Mouse (Mus musculus) lung, embryonic 16.5 days (tissue): ENCODE measurements at regions not wholly inside any gene's neighbourhood (a gene's known extent, or its start where the extent isn't known, plus 50 kb on each side); places are given as distances from the start of the nearest gene placed in this dataset.

ENCODE experiments used
- ATAC-seq: fragments of 200-750 bp; cut with Nextera tagmentation; 2 replicates; pipeline ENCODE4 v1.8.0; 2017; ENCODE audit warnings: low read depth, mild to moderate bottlenecking, moderate library complexity
- H3K27ac ChIP-seq: fragments of 300-500 bp; sonication (generic); 2 replicates; pipeline ENCODE4 v1.5.1; 2014; ENCODE audit warnings: mild to moderate bottlenecking, control low read depth, low read length
- H3K27me3 ChIP-seq: fragments of 300-500 bp; sonication (generic); 2 replicates; pipeline ENCODE4 v1.6.1; 2014; ENCODE audit warnings: low read depth, low read length, mixed read lengths; ENCODE audit not compliant: control insufficient read depth, insufficient read depth
- H3K36me3 ChIP-seq: fragments of 300-500 bp; sonication (generic); 2 replicates; pipeline ENCODE4 v1.6.1; 2014; ENCODE audit warnings: low read length; ENCODE audit not compliant: control insufficient read depth, insufficient read depth
- H3K4me1 ChIP-seq: fragments of 300-500 bp; sonication (generic); replicated peaks from 2 replicates; pipeline ENCODE4 v1.6.1; 2014; ENCODE audit warnings: low read length, mixed read lengths; ENCODE audit not compliant: control insufficient read depth, insufficient read depth
- H3K4me2 ChIP-seq: fragments of 300-500 bp; sonication (generic); 2 replicates; pipeline ENCODE4 v1.6.1; 2014; ENCODE audit warnings: low read depth, low read length, control low read depth
- H3K4me3 ChIP-seq: fragments of 300-500 bp; sonication (generic); 2 replicates; pipeline ENCODE4 v1.5.1; 2014; ENCODE audit warnings: mild to moderate bottlenecking, low read length, control low read depth
- H3K9ac ChIP-seq: fragments of 300-500 bp; sonication (generic); 2 replicates; pipeline ENCODE4 v1.6.1; 2014; ENCODE audit warnings: low read length, control low read depth
- H3K9me3 ChIP-seq: fragments of 300-500 bp; sonication (generic); 2 replicates; pipeline ENCODE4 v1.6.1; 2016; ENCODE audit warnings: low read length; ENCODE audit not compliant: control insufficient read depth
- WGBS: fragments of 180-500 bp; shearing (Covaris S2); extraction: QIAGEN DNeasy Blood & Tissue Kit; methylation state at CpG from one replicate; pipeline ENCODE4 v1.1.7; 2014; 5-methylcytosine and 5-hydroxymethylcytosine counted together

GRCm38 (mm10) chr19:30330792-30331191, 98.0 kb downstream of the Mbl2 start:
- Histone ChIP-seq H3K4me3 (no peak overlapping the region), H3K9me3 (no peaks in the 10 kb centered on the region), H3K27me3 (no peaks in the 10 kb centered on the region), H3K4me2 (no peak overlapping the region), H3K36me3 (no peaks in the 10 kb centered on the region), H3K9ac (no peak overlapping the region), H3K27ac (no peak overlapping the region), H3K4me1 (peaks cover 3% of the 10 kb centered on the region; the same call in 1 of the 2 replicates)
- no peak for ATAC-seq
- WGBS, result 77% methylated on average over 7 of the region's 7 CpGs

GRCm38 (mm10) chr19:30331850-30332249, 99.1 kb downstream of the Mbl2 start:
- no peak for ATAC-seq
- Histone ChIP-seq H3K9me3 (no peaks in the 10 kb centered on the region), H3K36me3 (no peaks in the 10 kb centered on the region), H3K4me1 (peaks cover 4% of the 10 kb centered on the region; the same call in 1 of the 2 replicates), H3K4me2 (no peak overlapping the region), H3K27ac (no peak overlapping the region), H3K4me3 (no peak overlapping the region), H3K9ac (no peak overlapping the region), H3K27me3 (no peaks in the 10 kb centered on the region)
- WGBS, result 35% methylated on average over 1 of the region's 1 CpGs

GRCm38 (mm10) chr19:30344401-30344800, 111.7 kb downstream of the Mbl2 start:
- H3K36me3 ChIP-seq, result no peaks in the 10 kb centered on the region
- H3K9me3 ChIP-seq, result no peaks in the 10 kb centered on the region
- WGBS, result 79% methylated on average over 5 of the region's 5 CpGs
- H3K4me3 ChIP-seq, result no peak overlapping the region
- no peak for ATAC-seq
- no peaks in the 10 kb centered on the region for H3K4me1 ChIP-seq
- no peak overlapping the region for H3K4me2 ChIP-seq
- H3K9ac ChIP-seq, result no peak overlapping the region
- no peak overlapping the region for H3K27ac ChIP-seq
- no peaks in the 10 kb centered on the region for H3K27me3 ChIP-seq

- Histone ChIP-seq H3K4me2 (no peak overlapping the region), H3K9me3 (no peaks in the 10 kb centered on the region), H3K36me3 (no peaks in the 10 kb centered on the region), H3K27ac (no peak overlapping the region), H3K27me3 (no peaks in the 10 kb centered on the region), H3K4me3 (no peak overlapping the region), H3K9ac (no peak overlapping the region), H3K4me1 (no peaks in the 10 kb centered on the region)
- no peak for ATAC-seq
- WGBS, result 77% methylated on average over 6 of the region's 6 CpGs
These were observed 116.2 kb downstream of the Mbl2 start for GRCm38 (mm10) chr19:30348924-30349323.

- no peaks in the 10 kb centered on the region for H3K9me3 ChIP-seq
- no peak for ATAC-seq
These were observed 122.2 kb downstream of the Mbl2 start for GRCm38 (mm10) chr19:30354981-30355380.

GRCm38 (mm10) chr19:30358961-30359360, 126.2 kb downstream of the Mbl2 start:
- no peaks in the 10 kb centered on the region for H3K36me3 ChIP-seq
- no peak for ATAC-seq
- no peaks in the 10 kb centered on the region for H3K4me1 ChIP-seq
- H3K4me2 ChIP-seq, result no peak overlapping the region
- no peaks in the 10 kb centered on the region for H3K27me3 ChIP-seq
- no peak overlapping the region for H3K27ac ChIP-seq
- 69% methylated on average over 6 of the region's 6 CpGs for WGBS
- H3K9ac ChIP-seq, result no peak overlapping the region
- H3K4me3 ChIP-seq, result no peak overlapping the region
- no peaks in the 10 kb centered on the region for H3K9me3 ChIP-seq

More at GRCm38 (mm10) chr19:30354981-30355380, 122.2 kb downstream of the Mbl2 start:
- no peaks in the 10 kb centered on the region for H3K4me1 ChIP-seq
- no peaks in the 10 kb centered on the region for H3K27me3 ChIP-seq
- 17% methylated on average over 4 of the region's 4 CpGs for WGBS
- no peaks in the 10 kb centered on the region for H3K36me3 ChIP-seq
- H3K27ac ChIP-seq, result no peak overlapping the region
- H3K4me3 ChIP-seq, result no peak overlapping the region
- H3K4me2 ChIP-seq, result no peak overlapping the region
- H3K9ac ChIP-seq, result no peak overlapping the region

GRCm38 (mm10) chr19:30371901-30372300, 139.2 kb downstream of the Mbl2 start:
- 0 out of 2 replicates have a peak, but pooled peaks have one; percentile 17 for ATAC-seq
- no peak overlapping the region for H3K4me3 ChIP-seq
- no peaks in the 10 kb centered on the region for H3K36me3 ChIP-seq
- H3K27me3 ChIP-seq, result no peaks in the 10 kb centered on the region
- no peaks in the 10 kb centered on the region for H3K4me1 ChIP-seq
- 35% methylated on average over 5 of the region's 5 CpGs for WGBS
- H3K9me3 ChIP-seq, result no peaks in the 10 kb centered on the region
- H3K4me2 ChIP-seq, result peak overlapping the region; percentile 9; the same call in 1 of the 2 replicates
- H3K27ac ChIP-seq, result peak overlapping the region; percentile 54
- no peak overlapping the region for H3K9ac ChIP-seq

GRCm38 (mm10) chr19:30379767-30380166, 147.0 kb downstream of the Mbl2 start:
- Histone ChIP-seq H3K36me3 (no peaks in the 10 kb centered on the region), H3K27me3 (no peaks in the 10 kb centered on the region), H3K4me3 (no peak overlapping the region), H3K9me3 (no peaks in the 10 kb centered on the region), H3K4me2 (no peak overlapping the region), H3K4me1 (no peaks in the 10 kb centered on the region), H3K9ac (no peak overlapping the region), H3K27ac (no peak overlapping the region)
- no peak for ATAC-seq
- WGBS, result 56% methylated on average over 6 of the region's 6 CpGs

- Histone ChIP-seq H3K4me3 (no peak overlapping the region), H3K27ac (no peak overlapping the region), H3K27me3 (no peaks in the 10 kb centered on the region), H3K4me1 (no peaks in the 10 kb centered on the region), H3K4me2 (peak overlapping the region; percentile 8; the same call in 1 of the 2 replicates), H3K9ac (no peak overlapping the region), H3K9me3 (no peaks in the 10 kb centered on the region), H3K36me3 (no peaks in the 10 kb centered on the region)
- ATAC-seq, result no peak
- WGBS, result 23% methylated on average over 6 of the region's 6 CpGs
These were observed 147.9 kb downstream of the Mbl2 start for GRCm38 (mm10) chr19:30380515-30381206.
